ENCODE assay signal across 16 mouse cellular contexts in the genomic region with DNA sequence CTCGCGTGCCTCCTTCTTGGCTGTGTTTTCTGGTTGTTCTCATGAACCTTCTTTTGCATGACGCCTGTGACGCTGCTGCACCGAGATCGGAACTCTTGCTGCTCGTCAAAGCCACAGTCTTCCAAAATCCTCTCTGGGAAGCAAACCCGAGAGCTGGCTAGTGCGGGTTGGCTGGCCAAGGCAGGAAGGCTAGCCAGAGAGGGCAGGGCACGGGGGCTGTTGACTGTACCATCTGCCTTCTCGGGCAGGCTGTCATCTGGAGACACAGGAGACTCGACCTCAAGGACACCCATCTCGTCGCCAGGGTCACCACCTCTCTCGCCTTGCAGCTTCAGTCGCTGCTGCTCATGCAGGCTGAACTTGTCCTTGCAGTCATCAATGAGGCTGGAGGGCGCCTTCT.
DNase-seq lines count a peak whose midpoint lies in the region; ATAC-seq and TF ChIP-seq lines count a peak whose summit lies in the region.
"Had no signal": no experiment of that assay in that cellular context is flagged by ENCODE, and none has a peak within 500 bp of the region (broad histone marks: within the 10 kb centered on the region; RNA-seq: fewer than 3 reads in every experiment).

No protein-coding gene starts in this region.

- no peaks in the 10 kb centered on the region for H3K9me3 ChIP-seq in stomach, postnatal 0 days (ENCODE audit: control insufficient read depth, low read length)
- H3K9me3 ChIP-seq: embryonic facial prominence, embryonic 13.5 days; hindbrain, embryonic 15.5 days; neural tube, embryonic 15.5 days had no signal

- TF ChIP-seq EP300 in stomach, postnatal 0 days (optimal IDR thresholded peaks at IDR 0.05): no peak

- ATAC-seq in stomach, postnatal 0 days (ENCODE audit: low FRiP score, low TSS enrichment): no peak
- ATAC-seq: intestine, postnatal 0 days had no signal

- no peak overlapping the region for H3K4me2 ChIP-seq in stomach, postnatal 0 days (replicated peaks; ENCODE audit: low read depth)
- H3K4me2 ChIP-seq: embryonic facial prominence, embryonic 13.5 days; hindbrain, embryonic 15.5 days; lung, embryonic 14.5 days; neural tube, embryonic 15.5 days had no signal

- H3K27me3 ChIP-seq in stomach, postnatal 0 days (ENCODE audit: control insufficient read depth, insufficient read depth, low read length): no peaks in the 10 kb centered on the region
- H3K27me3 ChIP-seq: embryonic facial prominence, embryonic 13.5 days; hindbrain, embryonic 15.5 days; neural tube, embryonic 15.5 days had no signal

- no peak for TF ChIP-seq CTCF in stomach, postnatal 0 days (IDR thresholded peaks at IDR 0.05; ENCODE audit: low read depth)

- H3K36me3 ChIP-seq in stomach, postnatal 0 days (ENCODE audit: control insufficient read depth, insufficient read depth, low read length): no peaks in the 10 kb centered on the region
- H3K36me3 ChIP-seq: embryonic facial prominence, embryonic 13.5 days; hindbrain, embryonic 15.5 days; neural tube, embryonic 15.5 days had no signal

- no peaks in the 10 kb centered on the region for H3K4me1 ChIP-seq in stomach, postnatal 0 days (replicated peaks; ENCODE audit: control insufficient read depth, insufficient read depth)
- H3K4me1 ChIP-seq: hindbrain, embryonic 15.5 days had no signal

- 86% methylated on average over 17 of the region's 17 CpGs for WGBS in stomach, postnatal 0 days

- no peak overlapping the region for H3K4me3 ChIP-seq in stomach, postnatal 0 days (ENCODE audit: low read depth, low read length)
- H3K4me3 ChIP-seq: embryonic facial prominence, embryonic 13.5 days; hindbrain, embryonic 15.5 days; neural tube, embryonic 15.5 days had no signal

- H3K27ac ChIP-seq in stomach, postnatal 0 days (replicated peaks): no peak overlapping the region
- H3K27ac ChIP-seq: embryonic facial prominence, embryonic 13.5 days; hindbrain, embryonic 15.5 days; neural tube, embryonic 15.5 days had no signal

- H3K9ac ChIP-seq in stomach, postnatal 0 days (ENCODE audit: low read length): no peak overlapping the region
- H3K9ac ChIP-seq: embryonic facial prominence, embryonic 13.5 days; hindbrain, embryonic 15.5 days; lung, embryonic 14.5 days; neural tube, embryonic 15.5 days had no signal

- DNase-seq in gastrocnemius, postnatal 14 days: peak; percentile 17
- no peak for DNase-seq in gastrocnemius, adult 18-20 months (ENCODE audit: low spot score)
- peak; percentile 35 for DNase-seq in ovary, postnatal 36 days (ENCODE audit: low spot score)
- no peak for DNase-seq in ovary, postnatal 14 days (ENCODE audit: low spot score)
- DNase-seq in cerebellum, adult 9-10 months: peak; percentile 54
- no peak for DNase-seq in stomach, postnatal 0 days (ENCODE audit: low spot score)
- DNase-seq in layer of hippocampus, adult 9-11 months: no peak
- DNase-seq: B cell, adult 2 months; heart, postnatal 10 days; kidney, postnatal 10 days; lung, embryonic 14.5 days; thymus, postnatal 36 days had no signal

- intact Hi-C loops in gastrocnemius, postnatal 14 days (cut with DNase I; ENCODE audit: low total_unique reads): no loop called here

Comparison
In these comparisons a context has a peak if more than half of its experiments do, and no peak if none do; other contexts are left out.
1. DNase-seq: peak in gastrocnemius, postnatal 14 days (single experiment), ovary, postnatal 36 days (single experiment) and cerebellum, adult 9-10 months (single experiment); none in gastrocnemius, adult 18-20 months (single experiment), ovary, postnatal 14 days (single experiment), stomach, postnatal 0 days (single experiment) and layer of hippocampus, adult 9-11 months (single experiment).